Mouse (Mus musculus) midbrain, postnatal 0 days (tissue): Measurements from ENCODE around the gene Nicn1. TPM values are rescaled to one million over a fixed set of nuclear protein-coding genes. Genes with fewer than 3 reads are reported as not detected.

Source experiments
- ATAC-seq: fragments of 200-750 bp; cut with Nextera tagmentation; 2 replicates; pipeline ENCODE4 v1.8.0; 2017; ENCODE audit warnings: moderate number of reproducible peaks, mild to moderate bottlenecking, moderate TSS enrichment, moderate library complexity; ENCODE audit not compliant: low FRiP score
- DNase-seq: peaks from one replicate; pipeline ENCODE4 v3.0.0-alpha.2; 2015; ENCODE audit warnings: low spot score
- H3K27ac ChIP-seq: fragments of 300-500 bp; sonication (generic); 2 replicates; pipeline ENCODE4 v1.5.1; 2014; ENCODE audit warnings: low read depth, mild to moderate bottlenecking, low read length, mixed read lengths
- H3K27me3 ChIP-seq: fragments of 300-500 bp; sonication (generic); 2 replicates; pipeline ENCODE4 v1.6.1; 2014; ENCODE audit warnings: low read length, control low read depth, mixed read lengths; ENCODE audit not compliant: insufficient read depth
- H3K36me3 ChIP-seq: fragments of 300-500 bp; sonication (generic); 2 replicates; pipeline ENCODE4 v1.6.1; 2014; ENCODE audit warnings: low read length, control low read depth, mixed read lengths; ENCODE audit not compliant: insufficient read depth
- H3K4me1 ChIP-seq: fragments of 300-500 bp; sonication (generic); 2 replicates; pipeline ENCODE4 v1.6.1; 2014; ENCODE audit warnings: mild to moderate bottlenecking, control low read depth, antibody characterized with exemption, low read length, mixed read lengths; ENCODE audit not compliant: insufficient read depth
- H3K4me2 ChIP-seq: fragments of 300-500 bp; sonication (generic); 2 replicates; pipeline ENCODE4 v1.6.1; 2014; ENCODE audit warnings: low read depth, mild to moderate bottlenecking, low read length, mixed read lengths; ENCODE audit not compliant: poor library complexity, severe bottlenecking
- H3K4me3 ChIP-seq: fragments of 300-500 bp; sonication (generic); 2 replicates; pipeline ENCODE4 v1.5.1; 2014; ENCODE audit warnings: low read depth, mild to moderate bottlenecking, low read length, moderate library complexity
- H3K9ac ChIP-seq: fragments of 300-500 bp; sonication (generic); replicated peaks from 2 replicates; pipeline ENCODE4 v1.6.1; 2014; ENCODE audit warnings: mild to moderate bottlenecking, low read length, moderate library complexity, mixed read lengths; ENCODE audit not compliant: poor library complexity, severe bottlenecking
- H3K9me3 ChIP-seq: fragments of 300-500 bp; sonication (generic); 2 replicates; pipeline ENCODE4 v1.6.1; 2016; ENCODE audit warnings: low read length, control low read depth
- CTCF ChIP-seq: IDR thresholded peaks from 2 replicates; pipeline ENCODE4 v1.5.1; 2016; ENCODE audit warnings: antibody characterized with exemption, mild to moderate bottlenecking
- WGBS: fragments of 180-500 bp; shearing (Covaris S2); extraction: QIAGEN DNeasy Blood & Tissue Kit; methylation state at CpG from one replicate; pipeline ENCODE4 v1.1.7; 2014; 5-methylcytosine and 5-hydroxymethylcytosine counted together
- polyA plus RNA-seq: library from polyadenylated mRNA; unstranded; fragments of >200 nt; fragmentation: Nextera tagmentation; extraction: Ambion mirVana; gene quantifications from 2 replicates; pipeline ENCODE4 v1.2.1, GENCODE M21; 2015
- total RNA-seq: library from RNA; depleted of rRNA; stranded (reverse); fragments of >200 nt; gene quantifications from 2 replicates; pipeline ENCODE4 v1.2.3, GENCODE M21; 2014

Nicn1 gene
- total and polyA plus RNA-seq, 2 experiments from 2014 or later = 107 to 142 TPM

DNA sequence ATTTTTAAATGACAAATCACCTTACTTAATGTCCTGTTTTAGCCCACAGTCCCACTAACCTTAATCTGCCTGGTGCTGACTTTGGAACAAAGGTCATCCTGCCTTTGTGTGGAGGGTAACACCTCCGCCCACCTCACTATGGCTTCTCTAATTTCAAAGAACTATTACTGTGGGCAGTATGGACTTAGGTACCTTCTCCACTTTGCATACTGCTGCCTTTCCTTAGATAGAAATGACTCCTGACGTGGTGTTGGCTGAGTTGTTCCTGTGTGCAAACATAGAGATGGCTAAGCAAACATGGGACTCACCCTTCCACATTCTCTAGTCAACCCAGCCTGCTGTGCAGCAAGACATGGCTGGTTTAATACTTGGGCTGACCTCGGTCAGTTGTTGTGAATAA is 11.6 kb downstream of the Nicn1 start:
- Histone ChIP-seq H3K36me3 (peaks cover 22% of the 10 kb centered on the region), H3K4me1 (peaks cover 5% of the 10 kb centered on the region; the same call in 1 of the 2 replicates), H3K9ac (no peak overlapping the region), H3K9me3 (no peaks in the 10 kb centered on the region), H3K27me3 (no peaks in the 10 kb centered on the region), H3K27ac (no peak overlapping the region), H3K4me2 (no peak overlapping the region), H3K4me3 (no peak overlapping the region)
- TF ChIP-seq CTCF = no peak
- 87% methylated on average over 3 of the region's 3 CpGs for WGBS
- no peak for ATAC-seq
- no peak for DNase-seq

DNA sequence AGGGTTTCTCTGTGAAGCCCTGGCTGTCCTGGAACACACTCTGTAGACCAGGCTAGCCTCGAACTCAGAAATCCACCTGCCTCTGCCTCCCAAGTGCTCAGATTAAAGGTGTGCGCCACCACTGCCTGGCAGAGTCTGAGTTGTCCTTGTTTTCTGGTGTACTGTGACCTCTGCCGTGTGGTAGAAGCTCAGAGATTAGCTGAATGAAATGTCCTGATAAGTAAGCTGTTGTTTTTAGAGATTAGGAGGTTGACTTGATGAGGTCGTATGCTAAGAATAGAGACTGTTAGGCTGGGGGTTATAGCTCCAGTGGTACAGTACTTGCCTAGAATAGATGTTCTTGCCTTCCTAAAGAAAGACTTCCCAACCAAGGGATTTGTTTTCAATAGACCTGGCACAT is 14.5 kb downstream of the Nicn1 start:
- peaks cover 22% of the 10 kb centered on the region for H3K36me3 ChIP-seq
- peak overlapping the region; percentile 92 for H3K4me2 ChIP-seq
- DNase-seq = no peak
- H3K9me3 ChIP-seq = no peaks in the 10 kb centered on the region
- no peak for TF ChIP-seq CTCF
- WGBS = 87% methylated on average over 4 of the region's 4 CpGs
- H3K27ac ChIP-seq = no peak overlapping the region
- no peak for ATAC-seq
- no peaks in the 10 kb centered on the region for H3K27me3 ChIP-seq
- H3K4me3 ChIP-seq = peak overlapping the region; percentile 95
- peaks cover 14% of the 10 kb centered on the region for H3K4me1 ChIP-seq
- H3K9ac ChIP-seq = peak overlapping the region; percentile 78

DNA sequence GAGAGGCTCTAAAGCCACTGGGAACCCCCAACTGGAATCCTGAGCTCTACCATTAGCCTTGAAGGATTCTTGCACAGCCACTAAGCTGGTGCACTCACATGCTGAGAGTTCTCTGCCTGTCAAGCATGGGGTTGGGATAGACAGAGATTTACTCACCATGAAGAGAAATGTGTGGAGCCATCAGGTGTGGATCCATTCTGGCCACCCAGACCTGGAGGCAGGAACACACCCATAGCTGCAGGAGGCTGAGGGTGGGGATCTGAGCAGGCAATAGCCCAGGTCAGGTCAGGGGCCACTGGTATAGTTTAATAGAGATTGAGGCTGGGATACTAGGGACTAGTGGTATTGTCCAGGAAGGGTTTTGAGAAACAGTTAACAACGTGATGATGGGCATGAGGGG is 14.9 kb downstream of the Nicn1 start:
- Histone ChIP-seq H3K9ac (peak overlapping the region; percentile 78), H3K36me3 (peaks cover 22% of the 10 kb centered on the region), H3K27ac (peak overlapping the region; percentile 95), H3K4me2 (peak overlapping the region; percentile 92), H3K27me3 (no peaks in the 10 kb centered on the region), H3K4me3 (peak overlapping the region; percentile 95), H3K4me1 (peaks cover 14% of the 10 kb centered on the region), H3K9me3 (no peaks in the 10 kb centered on the region)
- ATAC-seq (no peak), DNase-seq (no peak)
- 0% methylated on average over 1 of the region's 1 CpGs for WGBS
- no peak for TF ChIP-seq CTCF

DNA sequence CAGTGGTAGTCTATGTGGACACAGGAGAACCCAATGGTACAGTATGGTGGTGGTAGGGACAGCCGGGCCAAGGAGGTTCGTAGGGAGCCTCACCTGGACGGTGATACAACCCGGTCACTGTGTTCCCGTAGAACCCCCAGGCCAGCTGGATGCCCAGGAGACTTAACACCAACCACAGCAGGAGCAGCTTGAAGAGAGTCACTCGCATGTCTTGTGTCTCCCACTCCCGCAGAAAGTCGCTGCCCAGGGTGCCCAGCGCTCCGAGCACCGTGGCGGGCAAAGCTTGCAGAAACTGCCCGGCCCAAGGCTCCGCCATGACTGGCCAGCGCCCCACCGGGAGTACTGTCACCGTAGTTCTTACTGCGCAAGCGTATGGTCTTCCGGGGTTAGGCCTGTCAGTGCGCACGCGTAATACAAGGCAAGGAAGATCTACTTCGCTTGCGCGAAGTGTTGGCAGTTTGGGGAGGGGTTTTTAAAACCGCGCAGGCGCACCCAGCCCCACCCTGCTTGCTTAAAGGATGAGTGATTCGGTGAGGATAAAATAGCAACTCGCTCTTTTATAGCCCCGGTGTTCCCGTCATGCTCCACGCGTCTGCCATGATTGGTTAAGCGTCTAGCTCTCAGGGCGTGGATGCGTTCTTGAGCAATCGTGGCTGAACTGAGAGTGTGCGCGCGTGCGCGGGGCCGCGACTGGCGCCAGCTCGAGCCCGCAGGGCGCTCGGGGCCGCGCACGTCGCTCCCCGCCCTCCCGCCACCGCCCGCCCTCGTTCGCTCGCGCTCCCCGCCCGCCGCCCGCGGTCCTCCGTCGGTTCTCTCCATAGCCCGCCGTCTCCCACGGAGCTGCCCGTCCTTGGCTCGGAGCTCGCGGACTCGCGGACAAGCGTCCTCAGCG is 15.6 kb downstream of the Nicn1 start, which contains the start of the genes Rhoa and Tcta:
Rhoa (plus strand) TSS at position 501 of the 892 bp plus-strand sequence.
Tcta (minus strand) TSS at position 532 of the 892 bp plus-strand sequence.
- ATAC-seq (peak; percentile 98), DNase-seq (peak; percentile 100)
- Histone ChIP-seq H3K4me1 (peaks cover 14% of the 10 kb centered on the region), H3K4me3 (peak within 1 kb of the TSS; percentile 95), H3K27me3 (no peaks in the 10 kb centered on the region), H3K36me3 (peaks cover 15% of the 10 kb centered on the region), H3K4me2 (peak within 1 kb of the TSS; percentile 92), H3K9me3 (no peaks in the 10 kb centered on the region), H3K9ac (peak within 1 kb of the TSS; percentile 95), H3K27ac (peak within 1 kb of the TSS; percentile 95)
- TF ChIP-seq CTCF = 0 out of 2 replicates have a peak, but pooled peaks have one; percentile 4
- WGBS = under 1% methylated on average over 70 of the region's 81 CpGs

DNA sequence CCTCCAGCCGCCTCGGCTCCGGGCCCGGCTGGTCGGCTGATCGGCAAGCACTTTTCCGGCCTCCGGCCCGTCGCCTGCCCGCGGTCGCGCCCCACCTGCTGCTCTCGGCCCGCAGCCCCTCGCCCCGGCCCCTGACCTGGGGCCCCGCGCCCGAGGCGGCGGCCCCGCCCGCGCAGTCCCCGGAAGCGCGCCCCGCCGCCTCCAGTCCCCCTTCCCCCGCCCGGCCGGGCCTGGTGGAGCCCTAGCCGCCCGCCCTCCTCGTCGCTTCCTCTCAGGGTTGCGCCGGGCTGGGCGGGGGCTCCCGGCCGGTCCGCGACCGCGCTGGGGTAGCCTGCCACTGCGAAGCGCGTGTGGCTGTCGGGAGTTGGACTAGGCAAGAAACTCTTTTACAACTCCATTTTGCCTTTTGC is 16.3 kb downstream of the Nicn1 start:
- DNase-seq (peak; percentile 72), ATAC-seq (peak; percentile 65)
- Histone ChIP-seq H3K9ac (peak overlapping the region; percentile 95), H3K36me3 (peaks cover 15% of the 10 kb centered on the region), H3K4me1 (peaks cover 14% of the 10 kb centered on the region), H3K27me3 (no peaks in the 10 kb centered on the region), H3K9me3 (no peaks in the 10 kb centered on the region), H3K4me2 (peak overlapping the region; percentile 55), H3K27ac (peak overlapping the region; percentile 95), H3K4me3 (peak overlapping the region; percentile 95)
- 2% methylated on average over 25 of the region's 51 CpGs for WGBS
- no peak for TF ChIP-seq CTCF
